Mouse (Mus musculus): ENCODE measurements around the gene Hnf4a.
"Not testable (repeated sequence)": the region's sequence is repeated elsewhere in the genome, so short reads cannot be mapped to it uniquely, and the experiment has no call there.

DNA sequence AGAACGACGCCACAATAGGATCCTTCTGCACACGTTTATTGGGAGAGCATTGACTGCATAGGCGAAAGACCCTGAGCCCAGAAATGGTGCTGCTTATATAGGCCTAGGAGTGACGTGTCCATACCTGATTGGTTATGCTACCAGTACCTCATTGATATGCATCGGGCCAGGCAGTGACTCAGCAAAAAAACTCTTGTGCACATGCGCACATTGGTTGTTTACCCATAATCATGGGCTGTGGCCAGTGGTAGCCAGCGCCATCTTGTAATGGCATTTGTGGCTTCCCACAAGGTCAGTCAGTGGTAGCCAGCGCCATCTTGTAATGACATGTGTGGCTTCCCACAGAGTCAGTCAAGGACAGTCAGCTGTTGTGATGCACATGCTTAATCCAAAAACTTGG lies 45.3 kb upstream of the Hnf4a start:
- TF ChIP-seq CTCF (conservative IDR thresholded peaks at IDR 0.05 in 1 of 2, IDR thresholded peaks at IDR 0.05 in 1 of 2; ENCODE audit: low read depth in 2 of 2, low read length in 2 of 2); ZC3H11A (IDR thresholded peaks at IDR 0.05; ENCODE audit: low read depth, low read length); POLR2A (IDR thresholded peaks at IDR 0.05; ENCODE audit: low read depth, low read length); ZNF384 (IDR thresholded peaks at IDR 0.05; ENCODE audit: low read depth, low read length); MAX (IDR thresholded peaks at IDR 0.05; ENCODE audit: low read length); TBP (conservative IDR thresholded peaks at IDR 0.05; ENCODE audit: low read depth, low read length): not testable (repeated sequence)
